Mouse (Mus musculus) embryonic facial prominence, embryonic 12.5 days (tissue): ENCODE measurements around the gene Eci1. TPM values are rescaled to one million over a fixed set of nuclear protein-coding genes. Genes with fewer than 3 reads are reported as not detected.

Experiments used
- ATAC-seq: fragments of 200-750 bp; cut with Nextera tagmentation; 2 replicates; pipeline ENCODE4 v1.8.0; 2017; ENCODE audit not compliant: insufficient number of reproducible peaks, insufficient read depth, low FRiP score, low TSS enrichment
- H3K27ac ChIP-seq: fragments of 300-500 bp; sonication (generic); 2 replicates; pipeline ENCODE4 v1.5.1; 2016; ENCODE audit warnings: mild to moderate bottlenecking
- H3K27me3 ChIP-seq: fragments of 300-500 bp; sonication (generic); 2 replicates; pipeline ENCODE4 v1.6.1; 2016; ENCODE audit warnings: mild to moderate bottlenecking, moderate library complexity
- H3K36me3 ChIP-seq: fragments of 300-500 bp; sonication (generic); 2 replicates; pipeline ENCODE4 v1.6.1; 2016; ENCODE audit warnings: mild to moderate bottlenecking
- H3K4me1 ChIP-seq: fragments of 300-500 bp; sonication (generic); 2 replicates; pipeline ENCODE4 v1.6.1; 2016
- H3K4me2 ChIP-seq: fragments of 300-500 bp; sonication (generic); replicated peaks from 2 replicates; pipeline ENCODE4 v1.6.1; 2016; ENCODE audit warnings: mild to moderate bottlenecking, moderate library complexity
- H3K4me3 ChIP-seq: fragments of 300-500 bp; sonication (generic); 2 replicates; pipeline ENCODE4 v1.5.1; 2016; ENCODE audit warnings: mild to moderate bottlenecking
- H3K9ac ChIP-seq: fragments of 300-500 bp; sonication (generic); 2 replicates; pipeline ENCODE4 v1.6.1; 2016; ENCODE audit warnings: mild to moderate bottlenecking, moderate library complexity
- H3K9me3 ChIP-seq: fragments of 300-500 bp; sonication (generic); 2 replicates; pipeline ENCODE4 v1.6.1; 2016; ENCODE audit warnings: mild to moderate bottlenecking, moderate library complexity
- WGBS: fragments of 180-500 bp; shearing (Covaris S2); methylation state at CpG from one replicate; pipeline ENCODE4 v1.1.7; 2016; 5-methylcytosine and 5-hydroxymethylcytosine counted together
- polyA plus RNA-seq: library from polyadenylated mRNA; unstranded; fragments of >200 nt; fragmentation: Nextera tagmentation; extraction: Ambion mirVana; gene quantifications from 2 replicates; pipeline ENCODE4 v1.2.1, GENCODE M21; 2016

Gene Eci1
- polyA plus RNA-seq, 1 experiment from 2014 or later: 82.3 TPM

DNA sequence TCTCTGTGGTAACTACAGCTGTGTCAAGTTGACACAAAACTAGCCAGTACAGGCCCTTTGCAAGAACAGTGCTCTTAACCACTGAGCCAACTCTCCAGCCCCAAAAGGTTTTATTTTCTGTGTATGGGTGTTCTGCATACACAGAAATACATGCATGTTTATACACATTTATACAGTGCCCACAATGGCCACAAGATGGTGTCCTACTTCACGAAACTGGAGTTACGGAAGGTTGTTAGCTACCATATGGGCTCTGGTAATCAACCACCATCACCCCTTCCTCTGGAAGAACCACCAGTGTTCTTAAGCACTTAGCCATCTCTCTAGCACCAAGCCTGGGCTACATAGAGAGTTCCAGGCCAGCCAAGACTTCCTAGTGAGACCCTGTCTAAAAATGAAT, 35.1 kb downstream of the Eci1 start:
- no peaks in the 10 kb centered on the region for H3K36me3 ChIP-seq
- H3K27ac ChIP-seq: no peak overlapping the region
- H3K27me3 ChIP-seq: no peaks in the 10 kb centered on the region
- no peak for ATAC-seq
- H3K9ac ChIP-seq: no peak overlapping the region
- H3K4me3 ChIP-seq: no peak overlapping the region
- 60% methylated on average over 2 of the region's 2 CpGs for WGBS
- H3K9me3 ChIP-seq: no peaks in the 10 kb centered on the region
- no peaks in the 10 kb centered on the region for H3K4me1 ChIP-seq
- no peak overlapping the region for H3K4me2 ChIP-seq

DNA sequence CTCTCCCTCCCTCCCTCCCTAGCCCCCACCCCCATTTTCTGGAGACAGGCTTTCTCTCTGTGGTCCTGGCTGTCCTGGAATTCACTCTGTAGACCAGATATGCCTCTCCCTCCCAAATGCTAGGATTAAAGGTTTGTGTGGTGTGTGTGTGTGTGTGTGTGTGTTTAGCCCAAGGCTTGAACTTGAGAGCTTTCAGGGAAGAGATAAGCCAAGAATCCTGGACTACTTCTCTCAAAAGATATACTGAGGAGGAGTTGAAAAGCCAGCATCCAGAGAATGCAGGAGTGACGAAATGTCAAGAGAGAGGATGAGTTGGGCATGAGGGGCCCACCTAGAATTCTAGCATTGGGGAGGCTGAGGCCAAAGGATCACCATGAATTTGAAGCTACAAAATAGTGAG, 36.5 kb downstream of the Eci1 start:
- no peak overlapping the region for H3K9ac ChIP-seq
- H3K36me3 ChIP-seq: no peaks in the 10 kb centered on the region
- 75% methylated on average over 1 of the region's 1 CpGs for WGBS
- no peak for ATAC-seq
- no peaks in the 10 kb centered on the region for H3K27me3 ChIP-seq
- H3K4me1 ChIP-seq: no peaks in the 10 kb centered on the region
- H3K4me2 ChIP-seq: no peak overlapping the region
- H3K27ac ChIP-seq: no peak overlapping the region
- no peak overlapping the region for H3K4me3 ChIP-seq
- no peaks in the 10 kb centered on the region for H3K9me3 ChIP-seq

DNA sequence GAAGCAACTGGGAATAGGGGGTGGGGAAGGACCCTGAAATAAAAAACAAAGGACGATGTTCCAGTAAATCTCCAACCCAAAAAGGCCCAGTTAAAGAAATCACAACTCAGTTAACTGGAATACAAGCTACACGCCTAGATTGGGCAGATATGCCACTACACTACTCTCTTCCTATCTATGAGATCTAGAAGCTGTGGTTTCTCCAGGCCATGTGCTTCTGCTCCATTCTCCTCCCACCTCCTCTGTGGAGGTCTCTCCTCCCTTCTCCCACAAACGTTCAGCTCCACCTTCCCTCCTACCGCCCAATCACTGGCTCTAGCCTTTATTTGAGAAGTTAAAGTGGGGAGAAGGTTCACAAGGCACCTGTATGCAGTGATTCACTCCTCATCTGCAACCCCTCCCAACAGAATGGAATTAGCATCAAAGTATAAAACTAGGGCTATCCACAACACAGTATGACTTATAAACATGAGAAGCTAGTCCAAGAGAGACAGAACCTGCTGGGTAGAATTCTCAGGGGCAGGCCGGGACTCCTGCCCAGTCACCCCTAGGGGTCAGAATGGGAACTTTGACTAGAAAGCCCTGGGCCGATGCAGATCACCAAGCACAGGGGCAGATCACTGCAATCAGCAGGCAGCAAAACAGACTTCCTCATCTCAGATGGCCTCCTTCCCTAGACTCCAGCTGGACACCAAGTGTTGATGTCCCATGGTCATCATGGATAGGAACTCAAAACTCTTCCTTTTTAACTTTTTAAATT, 37.1 kb downstream of the Eci1 start:
- Histone ChIP-seq H3K4me2 (no peak overlapping the region), H3K27me3 (no peaks in the 10 kb centered on the region), H3K36me3 (no peaks in the 10 kb centered on the region), H3K9ac (no peak overlapping the region), H3K4me1 (no peaks in the 10 kb centered on the region), H3K4me3 (no peak overlapping the region), H3K9me3 (no peaks in the 10 kb centered on the region), H3K27ac (no peak overlapping the region)
- 56% methylated on average over 6 of the region's 6 CpGs for WGBS
- no peak for ATAC-seq

DNA sequence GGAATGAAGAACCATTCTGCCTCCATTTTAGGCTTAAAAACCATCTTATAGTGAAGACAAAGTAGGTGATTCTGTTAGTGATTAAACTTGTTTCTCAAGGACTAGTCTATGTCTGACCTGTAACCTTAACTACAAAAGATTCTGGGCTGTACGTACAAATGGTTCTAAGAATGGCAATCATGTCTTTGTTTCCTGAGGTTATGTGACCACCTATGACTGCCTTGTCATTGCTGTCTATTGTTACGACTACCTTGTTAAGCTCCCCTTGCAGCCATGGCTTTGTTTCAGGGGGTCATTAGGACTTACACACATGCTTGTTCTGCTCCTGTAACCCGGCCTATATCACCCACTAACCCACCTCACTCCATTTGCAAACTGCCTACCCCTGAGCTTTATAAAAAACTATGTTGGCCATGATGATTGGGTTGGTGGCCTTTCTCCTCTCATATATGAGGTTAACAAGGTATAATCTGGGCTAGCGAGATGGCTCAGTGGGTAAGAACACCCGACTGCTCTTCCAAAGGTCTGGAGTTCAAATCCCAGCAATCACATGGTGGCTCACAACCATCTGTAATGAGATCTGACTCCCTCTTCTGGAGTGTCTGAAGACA, 42.3 kb downstream of the Eci1 start:
- 88% methylated on average over 5 of the region's 5 CpGs for WGBS
- Histone ChIP-seq H3K27ac (no peak overlapping the region), H3K4me1 (peaks cover 24% of the 10 kb centered on the region), H3K36me3 (peaks cover 12% of the 10 kb centered on the region; the same call in 1 of the 2 replicates), H3K27me3 (no peaks in the 10 kb centered on the region), H3K9me3 (no peaks in the 10 kb centered on the region), H3K4me3 (no peak overlapping the region), H3K9ac (no peak overlapping the region), H3K4me2 (no peak overlapping the region)
- ATAC-seq: no peak

DNA sequence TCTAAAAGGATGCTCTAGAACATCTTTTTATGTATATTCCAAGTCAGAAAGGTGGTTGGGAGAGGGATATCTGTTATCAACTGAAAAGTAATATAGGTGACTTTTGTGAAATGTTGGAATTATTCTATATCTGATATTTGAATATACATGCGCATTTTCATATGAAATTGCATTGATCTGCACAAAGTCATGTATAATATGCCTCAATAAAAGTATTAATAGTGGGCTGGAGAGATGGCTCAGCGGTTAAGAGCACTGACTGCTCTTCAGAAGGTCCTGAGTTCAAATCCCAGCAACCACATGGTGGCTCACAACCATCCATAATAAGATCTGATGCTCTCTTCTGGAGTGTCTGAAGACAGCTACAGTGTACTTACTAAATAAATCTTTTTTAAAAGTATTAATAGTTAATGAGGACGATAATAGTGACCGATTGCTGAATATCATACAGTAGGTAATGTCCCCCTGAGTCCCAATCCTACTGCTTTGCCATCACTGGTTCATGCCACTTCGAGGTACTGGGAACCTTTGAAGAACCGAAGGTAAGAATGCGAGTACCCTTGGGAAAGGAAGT, 43.0 kb downstream of the Eci1 start:
- Histone ChIP-seq H3K4me3 (peak overlapping the region; percentile 85), H3K27me3 (no peaks in the 10 kb centered on the region), H3K9me3 (no peaks in the 10 kb centered on the region), H3K4me2 (peak overlapping the region; percentile 99), H3K27ac (peak overlapping the region; percentile 77), H3K36me3 (peaks cover 19% of the 10 kb centered on the region), H3K9ac (peak overlapping the region; percentile 45), H3K4me1 (peaks cover 24% of the 10 kb centered on the region)
- WGBS: 18% methylated on average over 7 of the region's 7 CpGs
- ATAC-seq: 0 out of 2 replicates have a peak, but pooled peaks have one; percentile 0

DNA sequence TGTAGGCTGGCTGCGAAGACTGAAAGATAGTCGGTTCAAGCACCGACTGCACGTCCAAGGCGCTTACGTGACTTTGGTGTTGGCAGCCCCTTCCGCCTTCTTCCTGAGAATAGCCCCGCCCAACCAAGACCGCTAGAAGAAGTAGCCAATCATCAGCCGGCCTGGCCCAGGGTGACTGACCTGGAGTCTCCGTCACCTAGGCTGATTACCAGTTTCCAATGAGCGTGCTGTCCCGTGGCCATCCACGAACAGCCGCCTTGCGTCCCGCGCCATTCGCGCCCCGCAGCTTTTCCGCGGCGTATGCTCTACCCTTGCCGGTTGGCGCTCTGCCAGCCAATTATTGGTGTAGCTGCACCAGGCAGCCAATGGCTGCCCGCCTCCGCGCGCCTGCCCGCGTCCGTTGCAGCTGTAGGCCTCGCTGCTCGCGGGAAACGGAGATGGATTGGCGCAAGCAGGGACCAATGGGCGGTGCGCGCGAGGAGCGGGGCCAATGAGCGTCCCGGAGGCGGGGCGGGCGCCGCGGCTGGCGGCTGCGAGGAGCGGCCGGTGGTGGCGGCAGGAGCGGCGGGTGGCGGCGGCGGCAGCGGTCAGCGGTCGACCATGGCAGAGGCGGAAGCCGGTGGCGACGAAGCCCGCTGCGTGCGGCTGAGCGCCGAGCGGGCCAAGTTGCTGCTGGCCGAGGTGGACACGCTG, 43.6 kb downstream of the Eci1 start, which contains the start of the genes E4f1 and Pgp:
E4f1 (minus strand) TSS at position 404 of the 693 bp plus-strand sequence.
Pgp (plus strand) TSS at position 483 of the 693 bp plus-strand sequence.
- no peaks in the 10 kb centered on the region for H3K27me3 ChIP-seq
- peaks cover 25% of the 10 kb centered on the region for H3K36me3 ChIP-seq
- H3K9ac ChIP-seq: peak within 1 kb of the TSS; percentile 88
- under 1% methylated on average over 58 of the region's 75 CpGs for WGBS
- H3K4me2 ChIP-seq: peak within 1 kb of the TSS; percentile 99
- H3K4me3 ChIP-seq: peak within 1 kb of the TSS; percentile 85
- peak within 1 kb of the TSS; percentile 77 for H3K27ac ChIP-seq
- H3K4me1 ChIP-seq: peaks cover 24% of the 10 kb centered on the region
- peak; percentile 97 for ATAC-seq
- no peaks in the 10 kb centered on the region for H3K9me3 ChIP-seq

DNA sequence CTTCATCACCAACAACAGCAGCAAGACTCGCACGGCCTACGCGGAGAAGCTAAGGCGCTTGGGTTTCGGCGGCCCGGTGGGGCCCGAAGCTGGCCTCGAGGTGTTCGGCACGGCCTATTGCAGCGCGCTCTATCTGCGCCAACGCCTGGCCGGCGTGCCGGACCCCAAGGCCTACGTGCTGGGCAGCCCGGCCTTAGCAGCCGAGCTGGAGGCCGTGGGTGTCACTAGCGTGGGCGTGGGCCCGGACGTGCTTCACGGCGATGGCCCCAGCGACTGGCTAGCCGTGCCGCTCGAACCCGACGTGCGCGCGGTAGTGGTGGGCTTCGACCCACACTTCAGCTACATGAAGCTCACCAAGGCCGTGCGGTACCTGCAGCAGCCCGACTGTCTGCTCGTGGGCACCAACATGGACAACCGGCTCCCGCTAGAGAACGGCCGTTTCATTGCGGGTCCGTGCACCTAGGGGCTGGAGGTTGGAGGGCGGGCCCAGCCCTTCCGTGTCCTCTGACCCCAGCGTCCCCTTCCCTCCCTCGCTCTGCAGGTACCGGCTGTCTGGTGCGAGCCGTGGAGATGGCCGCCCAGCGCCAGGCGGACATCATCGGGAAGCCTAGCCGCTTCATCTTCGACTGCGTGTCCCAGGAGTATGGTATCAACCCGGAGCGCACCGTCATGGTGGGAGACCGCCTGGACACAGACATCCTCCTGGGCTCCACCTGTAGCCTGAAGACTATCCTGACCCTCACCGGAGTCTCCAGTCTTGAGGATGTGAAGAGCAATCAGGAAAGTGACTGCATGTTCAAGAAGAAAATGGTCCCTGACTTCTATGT, 44.5 kb downstream of the Eci1 start:
- Histone ChIP-seq H3K4me1 (peaks cover 24% of the 10 kb centered on the region), H3K27ac (peak overlapping the region; percentile 77), H3K36me3 (peaks cover 34% of the 10 kb centered on the region), H3K4me2 (peak overlapping the region; percentile 99), H3K4me3 (peak overlapping the region; percentile 85), H3K27me3 (no peaks in the 10 kb centered on the region), H3K9me3 (no peaks in the 10 kb centered on the region), H3K9ac (peak overlapping the region; percentile 88)
- 1% methylated on average over 68 of the region's 68 CpGs for WGBS
- ATAC-seq: 0 out of 2 replicates have a peak, but pooled peaks have one; percentile 5

DNA sequence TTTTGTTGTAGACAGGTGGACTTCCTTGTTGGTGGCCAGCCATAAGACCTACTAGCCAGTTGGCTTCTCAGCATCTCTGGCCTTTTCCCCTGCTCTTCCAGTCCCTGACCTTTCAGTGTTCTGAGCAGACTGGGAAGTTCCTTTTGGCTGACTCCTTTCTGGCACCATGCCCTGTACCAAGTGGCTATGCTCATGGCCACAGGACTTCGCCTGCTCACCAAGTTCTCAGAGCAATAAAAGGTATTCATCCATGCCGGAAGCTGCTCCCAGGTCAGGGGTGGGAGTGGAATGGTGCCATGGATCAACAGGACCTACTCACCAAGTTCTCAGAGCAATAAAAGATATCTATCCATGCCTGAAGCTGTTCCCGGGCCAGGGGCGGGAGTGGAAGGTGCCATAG, 46.1 kb downstream of the Eci1 start:
- no peak overlapping the region for H3K9ac ChIP-seq
- peak overlapping the region; percentile 99 for H3K4me2 ChIP-seq
- H3K9me3 ChIP-seq: no peaks in the 10 kb centered on the region
- H3K36me3 ChIP-seq: peaks cover 48% of the 10 kb centered on the region
- H3K4me1 ChIP-seq: peaks cover 26% of the 10 kb centered on the region
- no peak overlapping the region for H3K4me3 ChIP-seq
- no peak for ATAC-seq
- 87% methylated on average over 4 of the region's 4 CpGs for WGBS
- no peaks in the 10 kb centered on the region for H3K27me3 ChIP-seq
- no peak overlapping the region for H3K27ac ChIP-seq

DNA sequence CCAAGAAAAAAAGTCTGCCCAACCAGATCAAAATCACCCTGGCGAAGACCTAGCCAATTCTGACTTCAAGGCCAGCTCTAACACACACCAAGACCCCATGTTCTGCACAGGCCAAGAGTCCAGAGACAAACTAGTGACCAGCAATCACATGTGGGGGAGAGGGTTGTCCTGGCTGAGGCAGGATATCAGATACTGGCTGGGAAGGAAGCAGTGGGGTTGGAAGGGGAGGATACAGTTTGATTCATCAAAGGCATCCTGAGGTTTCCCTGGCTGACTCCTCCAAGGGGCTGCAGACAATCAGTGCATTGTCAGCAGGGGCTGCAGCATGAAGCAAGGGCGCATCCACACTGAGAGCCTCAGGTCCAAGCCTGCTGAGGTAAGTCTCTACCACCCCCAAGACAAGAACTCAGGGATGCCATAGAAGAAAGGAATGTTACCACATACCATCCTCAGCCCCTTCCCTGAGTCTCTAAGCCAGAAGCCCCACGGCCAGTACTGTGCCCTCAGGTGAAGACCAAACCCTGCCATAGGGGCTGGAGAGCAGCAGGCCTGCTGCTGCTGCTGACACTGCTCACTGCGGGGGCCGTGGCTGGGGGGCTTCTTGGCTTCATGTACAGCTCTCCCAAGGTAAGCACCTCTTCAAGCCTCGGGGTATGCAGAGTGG, 47.3 kb downstream of the Eci1 start, which contains the start of gene Bricd5:
Bricd5 (plus strand) TSS at position 273 of the 664 bp plus-strand sequence.
- H3K27ac ChIP-seq: 0 out of 2 replicates have a peak within 1 kb of the TSS, but pooled peaks have one; percentile 20
- WGBS: 63% methylated on average over 6 of the region's 6 CpGs
- ATAC-seq: no peak
- H3K36me3 ChIP-seq: peaks cover 48% of the 10 kb centered on the region
- H3K4me3 ChIP-seq: no peak within 1 kb of the TSS
- H3K4me1 ChIP-seq: peaks cover 34% of the 10 kb centered on the region
- no peak within 1 kb of the TSS; the same call in 1 of the 2 replicates for H3K9ac ChIP-seq
- no peaks in the 10 kb centered on the region for H3K27me3 ChIP-seq
- H3K4me2 ChIP-seq: peak within 1 kb of the TSS; percentile 99; the same call in 1 of the 2 replicates
- H3K9me3 ChIP-seq: no peaks in the 10 kb centered on the region

DNA sequence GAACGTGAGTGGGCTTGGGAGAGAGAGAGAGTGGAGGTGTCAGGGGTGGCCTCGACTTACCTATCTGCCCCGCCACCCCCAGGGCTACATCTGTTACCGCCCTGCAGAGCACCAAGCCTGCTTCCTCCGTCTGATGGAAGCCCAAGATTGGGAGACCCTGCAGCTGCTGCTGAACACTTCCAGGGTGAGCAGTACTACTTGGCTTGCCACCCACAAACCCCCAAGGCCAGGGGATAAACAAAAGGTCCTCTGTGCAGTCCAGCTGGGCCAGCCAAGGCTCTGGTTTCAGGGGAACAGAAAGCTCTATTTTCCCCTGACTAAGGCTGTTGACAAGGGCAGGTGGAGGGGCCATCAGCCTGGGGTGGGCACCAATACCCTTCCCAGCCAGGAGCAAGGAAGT, 48.1 kb downstream of the Eci1 start:
- no peak overlapping the region for H3K4me2 ChIP-seq
- WGBS: 59% methylated on average over 5 of the region's 5 CpGs
- H3K9ac ChIP-seq: no peak overlapping the region
- H3K27ac ChIP-seq: 0 out of 2 replicates have a peak overlapping the region, but pooled peaks have one; percentile 20
- no peak overlapping the region for H3K4me3 ChIP-seq
- no peak for ATAC-seq
- H3K4me1 ChIP-seq: peaks cover 34% of the 10 kb centered on the region
- H3K36me3 ChIP-seq: peaks cover 48% of the 10 kb centered on the region
- no peaks in the 10 kb centered on the region for H3K9me3 ChIP-seq
- no peaks in the 10 kb centered on the region for H3K27me3 ChIP-seq
